ENCODE assay signal across 9 mouse cellular contexts in the genomic region with DNA sequence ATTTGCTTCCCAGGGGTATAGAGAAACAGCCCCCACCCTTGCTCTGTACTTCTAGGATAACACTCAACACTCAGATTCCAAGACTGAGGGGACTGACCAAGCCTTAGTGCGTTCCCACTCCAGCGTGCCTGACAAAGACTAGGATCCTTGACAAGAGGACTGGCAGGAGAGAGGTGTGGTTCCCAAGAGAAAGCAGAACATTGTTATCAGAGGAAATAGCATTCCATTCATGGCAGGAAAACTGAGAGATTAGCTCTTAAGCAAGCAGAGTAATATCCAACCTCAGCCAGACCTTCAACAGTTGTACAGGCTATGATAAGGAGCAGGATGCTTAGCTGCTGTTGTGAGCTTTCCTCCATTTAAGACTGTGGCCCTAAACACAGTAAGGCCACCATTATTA. TPM values are rescaled to one million over a fixed set of nuclear protein-coding genes. Genes with fewer than 3 reads are reported as not detected.
A peak's percentile ranks its signal among the peaks of the same experiment; 100 is the strongest.
DNase-seq lines count a peak whose midpoint lies in the region; ATAC-seq and TF ChIP-seq lines count a peak whose summit lies in the region.
"Had no signal": no experiment of that assay in that cellular context is flagged by ENCODE, and none has a peak within 500 bp of the region (broad histone marks: within the 10 kb centered on the region; RNA-seq: fewer than 3 reads in every experiment).

No protein-coding gene starts in this region.

- TF ChIP-seq POLR2A in cerebellum, adult 2 months (IDR thresholded peaks at IDR 0.05; ENCODE audit: borderline replicate concordance, insufficient read depth, low read length), result no peak

- TF ChIP-seq CTCF in cerebellum, adult 2 months (IDR thresholded peaks at IDR 0.05; ENCODE audit: borderline replicate concordance, insufficient read depth, low read depth, low read length), result no peak

- no peak overlapping the region for H3K4me3 ChIP-seq in heart, embryonic 16.5 days (ENCODE audit: low read length)
- H3K4me3 ChIP-seq in liver, embryonic 11.5 days (ENCODE audit: low read depth, low read length), result no peak overlapping the region
- H3K4me3 ChIP-seq in stomach, embryonic 15.5 days (replicated peaks), result no peak overlapping the region
- no peak overlapping the region for H3K4me3 ChIP-seq in cerebellum, adult 2 months (replicated peaks; ENCODE audit: insufficient read depth, low read depth, low read length)
- H3K4me3 ChIP-seq: erythroblast, embryonic 14.5 days had no signal

- H3K36me3 ChIP-seq in heart, embryonic 16.5 days (ENCODE audit: control insufficient read depth, insufficient read depth), result no peaks in the 10 kb centered on the region
- no peaks in the 10 kb centered on the region for H3K36me3 ChIP-seq in liver, embryonic 11.5 days (ENCODE audit: control insufficient read depth, insufficient read depth, low read length)
- no peaks in the 10 kb centered on the region for H3K36me3 ChIP-seq in stomach, embryonic 15.5 days

- peak overlapping the region; percentile 22; the same call in 1 of the 2 replicates for H3K9ac ChIP-seq in heart, embryonic 16.5 days (ENCODE audit: low read length)
- H3K9ac ChIP-seq in liver, embryonic 11.5 days (ENCODE audit: low read depth, low read length), result no peak overlapping the region
- no peak overlapping the region for H3K9ac ChIP-seq in stomach, embryonic 15.5 days

- peaks cover 50% of the 10 kb centered on the region for H3K4me1 ChIP-seq in heart, embryonic 16.5 days (ENCODE audit: control insufficient read depth, insufficient read depth, low read length)
- H3K4me1 ChIP-seq in liver, embryonic 11.5 days (replicated peaks; ENCODE audit: control insufficient read depth, insufficient read depth, low read length), result no peaks in the 10 kb centered on the region; the same call in 1 of the 2 replicates
- H3K4me1 ChIP-seq in stomach, embryonic 15.5 days, result peaks cover 11% of the 10 kb centered on the region; the same call in 1 of the 2 replicates
- H3K4me1 ChIP-seq in cerebellum, adult 2 months (ENCODE audit: control insufficient read depth, insufficient read depth, low read length), result peaks cover 8% of the 10 kb centered on the region; the same call in 1 of the 2 replicates

- 22% methylated on average over 2 of the region's 2 CpGs for WGBS in heart, embryonic 16.5 days
- WGBS in liver, embryonic 11.5 days, result 20% methylated on average over 2 of the region's 2 CpGs
- WGBS in stomach, embryonic 15.5 days, result 56% methylated on average over 2 of the region's 2 CpGs
- 88% methylated on average over 2 of the region's 2 CpGs for WGBS in cerebellum, adult 2 months

- peak; percentile 29 for DNase-seq in kidney, adult 11 months
- DNase-seq in kidney, adult 18-20 months, result no peak
- DNase-seq in liver, embryonic 11.5 days (ENCODE audit: low spot score), result no peak
- DNase-seq in cerebellum, adult 2 months, result no peak
- no peak for DNase-seq in left cerebral cortex, adult 9 months (ENCODE audit: low spot score in 2 of 2)
- no peak for DNase-seq in left cerebral cortex, adult 11 months (ENCODE audit: low spot score)

- no peaks in the 10 kb centered on the region for H3K9me3 ChIP-seq in heart, embryonic 16.5 days (replicated peaks; ENCODE audit: control insufficient read depth, low read length)
- H3K9me3 ChIP-seq in liver, embryonic 11.5 days (ENCODE audit: control insufficient read depth, low read length), result no peaks in the 10 kb centered on the region
- no peaks in the 10 kb centered on the region for H3K9me3 ChIP-seq in stomach, embryonic 15.5 days

- H3K27ac ChIP-seq in heart, embryonic 16.5 days (ENCODE audit: low read length), result peak overlapping the region; percentile 93
- H3K27ac ChIP-seq in liver, embryonic 11.5 days (ENCODE audit: low read depth, low read length), result no peak overlapping the region
- H3K27ac ChIP-seq in stomach, embryonic 15.5 days, result peak overlapping the region; percentile 66
- no peak overlapping the region for H3K27ac ChIP-seq in cerebellum, adult 2 months (ENCODE audit: insufficient read depth, low read length)

- peak; percentile 75 for ATAC-seq in heart, embryonic 16.5 days (replicated peaks; ENCODE audit: extremely low read depth, insufficient read depth, low FRiP score)
- ATAC-seq in liver, embryonic 11.5 days (replicated peaks; ENCODE audit: low FRiP score), result peak; percentile 64
- peak; percentile 79 for ATAC-seq in stomach, embryonic 15.5 days (ENCODE audit: insufficient read depth, low FRiP score, low read depth)

- H3K27me3 ChIP-seq in heart, embryonic 16.5 days (ENCODE audit: control insufficient read depth, insufficient read depth, low read length), result no peaks in the 10 kb centered on the region
- H3K27me3 ChIP-seq in liver, embryonic 11.5 days (replicated peaks; ENCODE audit: control insufficient read depth, insufficient read depth, low read length), result no peaks in the 10 kb centered on the region
- H3K27me3 ChIP-seq in stomach, embryonic 15.5 days (replicated peaks), result no peaks in the 10 kb centered on the region
- H3K27me3 ChIP-seq in cerebellum, adult 2 months (ENCODE audit: control insufficient read depth, insufficient read depth, low read length), result no peaks in the 10 kb centered on the region

- peak overlapping the region; percentile 36 for H3K4me2 ChIP-seq in heart, embryonic 16.5 days (ENCODE audit: low read depth, low read length)
- H3K4me2 ChIP-seq in liver, embryonic 11.5 days, result no peak overlapping the region
- no peak overlapping the region for H3K4me2 ChIP-seq in stomach, embryonic 15.5 days

RNA-seq across cellular contexts. Expression of a gene that starts 23.0 kb away (rescaled TPM):
- polyA plus RNA-seq in heart, embryonic 16.5 days (2015; fragmentation: Nextera tagmentation; extraction: Ambion mirVana), result 205 and 229 TPM in 2 replicates
- 31.1 and 34.5 TPM in 2 replicates for polyA plus RNA-seq in liver, embryonic 11.5 days (2014; fragmentation: Nextera tagmentation; extraction: Ambion mirVana)
- 83.9 and 87.4 TPM in 2 replicates for polyA plus RNA-seq in stomach, embryonic 15.5 days (2015; fragmentation: Nextera tagmentation; extraction: Ambion mirVana)
- polyA plus RNA-seq in cerebellum, adult 2 months (2012; rRNA removed), result 6.5 and 8.5 TPM in 2 replicates

Comparison
In these comparisons a context has a peak if more than half of its experiments do, and no peak if none do; other contexts are left out.
1. H3K27ac ChIP-seq: peak in heart, embryonic 16.5 days (single experiment) and stomach, embryonic 15.5 days (single experiment); none in liver, embryonic 11.5 days (single experiment) and cerebellum, adult 2 months (single experiment).
2. Peak in every context shown above with its lines, with median percentiles within 50 percentile points of each other: ATAC-seq.